Mouse (Mus musculus): ENCODE measurements around the gene Gm14862. TPM values are rescaled to one million over a fixed set of nuclear protein-coding genes. Genes with fewer than 3 reads are reported as not detected.
"Not testable (repeated sequence)": the region's sequence is repeated elsewhere in the genome, so short reads cannot be mapped to it uniquely, and the experiment has no call there.

Gm14862 gene
- not detected in 2 replicates for polyA plus RNA-seq (2015; fragmentation: Nextera tagmentation; extraction: Ambion mirVana)

- Histone ChIP-seq H3K4me1 (replicated peaks) (no peaks in the 10 kb centered on the region), H3K36me3 (no peaks in the 10 kb centered on the region), H3K9ac (no peak within 1 kb of the TSS), H3K27me3 (replicated peaks) (no peaks in the 10 kb centered on the region), H3K27ac (no peak within 1 kb of the TSS), H3K4me2 (replicated peaks) (no peak within 1 kb of the TSS), H3K9me3 (no peaks in the 10 kb centered on the region), H3K4me3 (replicated peaks) (no peak within 1 kb of the TSS)
- 82% methylated on average over 5 of the region's 5 CpGs for WGBS
- ATAC-seq = no peak
Observed at GRCm38 (mm10) chrX:9256766-9257165, at the start of gene Gm14862. Gm14862 (minus strand) TSS chrX:9256899.

GRCm38 (mm10) chrX:9303455-9303854, 46.8 kb upstream of the Gm14862 start:
- Histone ChIP-seq H3K4me2 (replicated peaks) (no peak overlapping the region), H3K9me3 (no peaks in the 10 kb centered on the region), H3K36me3 (no peaks in the 10 kb centered on the region), H3K27ac (no peak overlapping the region), H3K27me3 (replicated peaks) (no peaks in the 10 kb centered on the region), H3K9ac (no peak overlapping the region), H3K4me1 (replicated peaks) (no peaks in the 10 kb centered on the region), H3K4me3 (replicated peaks) (no peak overlapping the region)
- ATAC-seq = no peak
- 71% methylated on average over 1 of the region's 1 CpGs for WGBS

- no peak overlapping the region for H3K9ac ChIP-seq
- no peak for ATAC-seq
- H3K9me3 ChIP-seq = no peaks in the 10 kb centered on the region
- no peak overlapping the region for H3K4me3 ChIP-seq (replicated peaks)
- no peaks in the 10 kb centered on the region for H3K27me3 ChIP-seq (replicated peaks)
- no peaks in the 10 kb centered on the region for H3K36me3 ChIP-seq
- H3K27ac ChIP-seq = no peak overlapping the region
- WGBS = 77% methylated on average over 5 of the region's 5 CpGs
- H3K4me2 ChIP-seq (replicated peaks) = no peak overlapping the region
- no peaks in the 10 kb centered on the region for H3K4me1 ChIP-seq (replicated peaks)
Observed at GRCm38 (mm10) chrX:9302791-9303190, 46.1 kb upstream of the Gm14862 start.

GRCm38 (mm10) chrX:9298413-9298864, 41.7 kb upstream of the Gm14862 start:
- Histone ChIP-seq H3K4me1 (replicated peaks) (no peaks in the 10 kb centered on the region), H3K36me3 (no peaks in the 10 kb centered on the region), H3K9me3 (no peaks in the 10 kb centered on the region), H3K27ac (no peak overlapping the region), H3K4me2 (replicated peaks) (no peak overlapping the region), H3K4me3 (replicated peaks) (no peak overlapping the region), H3K9ac (no peak overlapping the region), H3K27me3 (replicated peaks) (no peaks in the 10 kb centered on the region)
- 83% methylated on average over 5 of the region's 5 CpGs for WGBS
- ATAC-seq = no peak

GRCm38 (mm10) chrX:9293140-9293829, 36.6 kb upstream of the Gm14862 start:
- not testable (repeated sequence) for H3K9ac ChIP-seq; H3K4me3 ChIP-seq (replicated peaks); H3K4me2 ChIP-seq (replicated peaks); H3K27me3 ChIP-seq (replicated peaks); H3K4me1 ChIP-seq (replicated peaks); H3K27ac ChIP-seq; H3K9me3 ChIP-seq; H3K36me3 ChIP-seq; ATAC-seq
- 86% methylated on average over 4 of the region's 4 CpGs for WGBS

GRCm38 (mm10) chrX:9283464-9283863, 26.8 kb upstream of the Gm14862 start, which contains the start of gene H2al1m:
H2al1m (plus strand) TSS chrX:9283764.
- H3K27ac ChIP-seq; H3K4me1 ChIP-seq (replicated peaks); H3K9ac ChIP-seq; H3K4me2 ChIP-seq (replicated peaks); ATAC-seq; H3K36me3 ChIP-seq; H3K4me3 ChIP-seq (replicated peaks); H3K9me3 ChIP-seq; H3K27me3 ChIP-seq (replicated peaks): not testable (repeated sequence)
- no CpG with 5 or more reads among the region's 1 CpGs for WGBS

GRCm38 (mm10) chrX:9274321-9274720, 17.6 kb upstream of the Gm14862 start:
- WGBS = 77% methylated on average over 8 of the region's 8 CpGs
- Histone ChIP-seq H3K4me3 (replicated peaks) (no peak overlapping the region), H3K9me3 (no peaks in the 10 kb centered on the region), H3K4me1 (replicated peaks) (no peaks in the 10 kb centered on the region), H3K27me3 (replicated peaks) (no peaks in the 10 kb centered on the region), H3K9ac (no peak overlapping the region), H3K36me3 (no peaks in the 10 kb centered on the region), H3K27ac (no peak overlapping the region), H3K4me2 (replicated peaks) (no peak overlapping the region)
- no peak for ATAC-seq

GRCm38 (mm10) chrX:9273377-9274002, 16.8 kb upstream of the Gm14862 start:
- 55% methylated on average over 12 of the region's 12 CpGs for WGBS
- no peaks in the 10 kb centered on the region for H3K4me1 ChIP-seq (replicated peaks)
- no peaks in the 10 kb centered on the region for H3K27me3 ChIP-seq (replicated peaks)
- no peak overlapping the region for H3K27ac ChIP-seq
- H3K36me3 ChIP-seq = no peaks in the 10 kb centered on the region
- peak overlapping the region; percentile 55 for H3K4me2 ChIP-seq (replicated peaks)
- no peak for ATAC-seq
- peak overlapping the region; percentile 52 for H3K4me3 ChIP-seq (replicated peaks)
- H3K9me3 ChIP-seq = no peaks in the 10 kb centered on the region
- peak overlapping the region; percentile 44 for H3K9ac ChIP-seq

- WGBS = 12% methylated on average over 83 of the region's 94 CpGs
- H3K4me2 ChIP-seq (replicated peaks) = peak within 1 kb of the TSS; percentile 55
- H3K9ac ChIP-seq = peak within 1 kb of the TSS; percentile 44
- no peaks in the 10 kb centered on the region for H3K36me3 ChIP-seq
- H3K9me3 ChIP-seq = no peaks in the 10 kb centered on the region
- H3K27ac ChIP-seq = peak within 1 kb of the TSS; percentile 51; the same call in 1 of the 2 replicates
- peak; percentile 93 for ATAC-seq
- peak within 1 kb of the TSS; percentile 52 for H3K4me3 ChIP-seq (replicated peaks)
- H3K4me1 ChIP-seq (replicated peaks) = no peaks in the 10 kb centered on the region
- H3K27me3 ChIP-seq (replicated peaks) = no peaks in the 10 kb centered on the region
Observed at GRCm38 (mm10) chrX:9272460-9273361, 16.0 kb upstream of the Gm14862 start, which contains the start of gene Xk. Xk (plus strand) TSS chrX:9272756.

GRCm38 (mm10) chrX:9271947-9272459, 15.3 kb upstream of the Gm14862 start:
- ATAC-seq = peak; percentile 66
- Histone ChIP-seq H3K9ac (no peak overlapping the region), H3K27ac (no peak overlapping the region)

GRCm38 (mm10) chrX:9271112-9271511, 14.4 kb upstream of the Gm14862 start:
- no peaks in the 10 kb centered on the region for H3K4me1 ChIP-seq (replicated peaks)
- no peaks in the 10 kb centered on the region for H3K27me3 ChIP-seq (replicated peaks)
- H3K36me3 ChIP-seq = no peaks in the 10 kb centered on the region
- no peak overlapping the region for H3K27ac ChIP-seq
- H3K9ac ChIP-seq = no peak overlapping the region
- H3K4me3 ChIP-seq (replicated peaks) = no peak overlapping the region
- no peaks in the 10 kb centered on the region for H3K9me3 ChIP-seq
- 54% methylated on average over 3 of the region's 3 CpGs for WGBS
- ATAC-seq = no peak
- H3K4me2 ChIP-seq (replicated peaks) = no peak overlapping the region

More at GRCm38 (mm10) chrX:9271947-9272459, 15.3 kb upstream of the Gm14862 start:
- WGBS = 23% methylated on average over 8 of the region's 8 CpGs
- no peaks in the 10 kb centered on the region for H3K36me3 ChIP-seq
- no peaks in the 10 kb centered on the region for H3K4me1 ChIP-seq (replicated peaks)
- H3K4me2 ChIP-seq (replicated peaks) = peak overlapping the region; percentile 55
- H3K9me3 ChIP-seq = no peaks in the 10 kb centered on the region
- H3K27me3 ChIP-seq (replicated peaks) = no peaks in the 10 kb centered on the region
- H3K4me3 ChIP-seq (replicated peaks) = peak overlapping the region; percentile 52

- Histone ChIP-seq H3K27ac (no peak overlapping the region), H3K4me1 (replicated peaks) (no peaks in the 10 kb centered on the region), H3K9me3 (no peaks in the 10 kb centered on the region), H3K4me2 (replicated peaks) (no peak overlapping the region), H3K36me3 (no peaks in the 10 kb centered on the region), H3K4me3 (replicated peaks) (no peak overlapping the region), H3K9ac (no peak overlapping the region), H3K27me3 (replicated peaks) (no peaks in the 10 kb centered on the region)
- WGBS = 86% methylated on average over 1 of the region's 1 CpGs
- ATAC-seq = no peak
Observed at GRCm38 (mm10) chrX:9259267-9259666, 2.6 kb upstream of the Gm14862 start.

All from intestine, embryonic 15.5 days (tissue).